Mouse (Mus musculus): ENCODE data around the gene Macf1. TPM values are rescaled to one million over a fixed set of nuclear protein-coding genes. Genes with fewer than 3 reads are reported as not detected.

The Macf1 gene
- 61.8 and 62.7 TPM in 2 replicates for polyA plus RNA-seq (2016; fragmentation: Nextera tagmentation; extraction: Ambion mirVana)

GRCm38 (mm10) chr4:123684260-123684659 is at the start of gene Macf1:
Gene Macf1, minus strand, starts transcription at chr4:123684360.
- Histone ChIP-seq H3K4me1 (peaks cover 28% of the 10 kb centered on the region), H3K36me3 (peaks cover 7% of the 10 kb centered on the region; the same call in 1 of the 2 replicates), H3K27ac (no peak within 1 kb of the TSS), H3K27me3 (replicated peaks) (no peaks in the 10 kb centered on the region), H3K4me2 (replicated peaks) (peak within 1 kb of the TSS; percentile 99), H3K9me3 (no peaks in the 10 kb centered on the region), H3K4me3 (peak within 1 kb of the TSS; percentile 87; the same call in 1 of the 2 replicates), H3K9ac (no peak within 1 kb of the TSS)
- no peak for ATAC-seq (ENCODE audit: low FRiP score, low read depth)
- WGBS = 87% methylated on average over 3 of the region's 3 CpGs

GRCm38 (mm10) chr4:123733532-123733931 is 49.4 kb upstream of the Macf1 start:
- Histone ChIP-seq H3K4me1 (no peaks in the 10 kb centered on the region), H3K9me3 (no peaks in the 10 kb centered on the region), H3K36me3 (peaks cover 43% of the 10 kb centered on the region), H3K27ac (no peak overlapping the region), H3K4me2 (replicated peaks) (no peak overlapping the region), H3K9ac (no peak overlapping the region), H3K27me3 (replicated peaks) (no peaks in the 10 kb centered on the region), H3K4me3 (no peak overlapping the region)
- WGBS = 93% methylated on average over 9 of the region's 9 CpGs
- no peak for ATAC-seq (ENCODE audit: low FRiP score, low read depth)

GRCm38 (mm10) chr4:123732921-123733320 is 48.8 kb upstream of the Macf1 start:
- H3K9me3 ChIP-seq = no peaks in the 10 kb centered on the region
- no peak overlapping the region for H3K27ac ChIP-seq
- H3K27me3 ChIP-seq (replicated peaks) = no peaks in the 10 kb centered on the region
- 79% methylated on average over 2 of the region's 2 CpGs for WGBS
- ATAC-seq (ENCODE audit: low FRiP score, low read depth) = 0 out of 2 replicates have a peak, but pooled peaks have one; percentile 29
- H3K4me3 ChIP-seq = no peak overlapping the region
- H3K9ac ChIP-seq = no peak overlapping the region
- H3K36me3 ChIP-seq = peaks cover 37% of the 10 kb centered on the region
- no peak overlapping the region for H3K4me2 ChIP-seq (replicated peaks)
- H3K4me1 ChIP-seq = no peaks in the 10 kb centered on the region

- no peak overlapping the region for H3K4me2 ChIP-seq (replicated peaks)
- no peak overlapping the region for H3K9ac ChIP-seq
- H3K27me3 ChIP-seq (replicated peaks) = no peaks in the 10 kb centered on the region
- H3K4me1 ChIP-seq = no peaks in the 10 kb centered on the region
- H3K36me3 ChIP-seq = peaks cover 32% of the 10 kb centered on the region
- 93% methylated on average over 4 of the region's 4 CpGs for WGBS
- H3K4me3 ChIP-seq = no peak overlapping the region
- ATAC-seq (ENCODE audit: low FRiP score, low read depth) = no peak
- no peaks in the 10 kb centered on the region for H3K9me3 ChIP-seq
- H3K27ac ChIP-seq = no peak overlapping the region
Measured at GRCm38 (mm10) chr4:123732163-123732910, 48.2 kb upstream of the Macf1 start.

- Histone ChIP-seq H3K4me2 (replicated peaks) (no peak overlapping the region), H3K27ac (no peak overlapping the region), H3K36me3 (no peaks in the 10 kb centered on the region), H3K9ac (no peak overlapping the region), H3K27me3 (replicated peaks) (no peaks in the 10 kb centered on the region), H3K4me1 (peaks cover 5% of the 10 kb centered on the region; the same call in 1 of the 2 replicates), H3K4me3 (no peak overlapping the region), H3K9me3 (no peaks in the 10 kb centered on the region)
- no peak for ATAC-seq (ENCODE audit: low FRiP score, low read depth)
- WGBS = 80% methylated on average over 4 of the region's 4 CpGs
Measured at GRCm38 (mm10) chr4:123721761-123722160, 37.6 kb upstream of the Macf1 start.

- Histone ChIP-seq H3K27ac (no peak overlapping the region), H3K9me3 (no peaks in the 10 kb centered on the region), H3K27me3 (replicated peaks) (no peaks in the 10 kb centered on the region), H3K4me3 (peak overlapping the region; percentile 79), H3K9ac (peak overlapping the region; percentile 86; the same call in 1 of the 2 replicates), H3K36me3 (peaks cover 15% of the 10 kb centered on the region), H3K4me2 (replicated peaks) (peak overlapping the region; percentile 83), H3K4me1 (peaks cover 7% of the 10 kb centered on the region)
- peak; percentile 65 for ATAC-seq (ENCODE audit: low FRiP score, low read depth)
- 29% methylated on average over 7 of the region's 7 CpGs for WGBS
Measured at GRCm38 (mm10) chr4:123718434-123718780, 34.2 kb upstream of the Macf1 start.

GRCm38 (mm10) chr4:123717574-123718433 is 33.6 kb upstream of the Macf1 start, which contains the start of gene Ndufs5:
Gene Ndufs5, minus strand, starts transcription at chr4:123718202.
- H3K36me3 ChIP-seq = peaks cover 15% of the 10 kb centered on the region
- H3K27ac ChIP-seq = no peak within 1 kb of the TSS
- H3K4me3 ChIP-seq = peak within 1 kb of the TSS; percentile 79

GRCm38 (mm10) chr4:123712431-123712830 is 28.3 kb upstream of the Macf1 start:
- Histone ChIP-seq H3K27ac (no peak overlapping the region), H3K9me3 (no peaks in the 10 kb centered on the region), H3K27me3 (replicated peaks) (no peaks in the 10 kb centered on the region), H3K36me3 (peaks cover 25% of the 10 kb centered on the region), H3K4me1 (peaks cover 6% of the 10 kb centered on the region), H3K9ac (no peak overlapping the region), H3K4me3 (no peak overlapping the region), H3K4me2 (replicated peaks) (no peak overlapping the region)
- 92% methylated on average over 3 of the region's 3 CpGs for WGBS
- ATAC-seq (ENCODE audit: low FRiP score, low read depth) = no peak

More at GRCm38 (mm10) chr4:123717574-123718433, 33.6 kb upstream of the Macf1 start, which contains the start of gene Ndufs5:
- peak within 1 kb of the TSS; percentile 83 for H3K4me2 ChIP-seq (replicated peaks)
- peaks cover 7% of the 10 kb centered on the region for H3K4me1 ChIP-seq
- no peaks in the 10 kb centered on the region for H3K9me3 ChIP-seq
- no peaks in the 10 kb centered on the region for H3K27me3 ChIP-seq (replicated peaks)
- H3K9ac ChIP-seq = peak within 1 kb of the TSS; percentile 86
- WGBS = under 1% methylated on average over 40 of the region's 40 CpGs
- peak; percentile 98 for ATAC-seq (ENCODE audit: low FRiP score, low read depth)

GRCm38 (mm10) chr4:123707340-123707739 is 23.2 kb upstream of the Macf1 start:
- H3K27ac ChIP-seq = no peak overlapping the region
- H3K9ac ChIP-seq = no peak overlapping the region
- H3K4me3 ChIP-seq = no peak overlapping the region
- no peaks in the 10 kb centered on the region for H3K27me3 ChIP-seq (replicated peaks)
- H3K4me1 ChIP-seq = no peaks in the 10 kb centered on the region
- H3K36me3 ChIP-seq = peaks cover 8% of the 10 kb centered on the region; the same call in 1 of the 2 replicates
- no peaks in the 10 kb centered on the region for H3K9me3 ChIP-seq
- no peak for ATAC-seq (ENCODE audit: low FRiP score, low read depth)
- 93% methylated on average over 5 of the region's 5 CpGs for WGBS
- H3K4me2 ChIP-seq (replicated peaks) = no peak overlapping the region

- Histone ChIP-seq H3K4me1 (no peaks in the 10 kb centered on the region), H3K4me2 (replicated peaks) (no peak overlapping the region), H3K4me3 (no peak overlapping the region), H3K9me3 (no peaks in the 10 kb centered on the region), H3K9ac (no peak overlapping the region), H3K36me3 (no peaks in the 10 kb centered on the region), H3K27me3 (replicated peaks) (no peaks in the 10 kb centered on the region), H3K27ac (no peak overlapping the region)
- WGBS = 89% methylated on average over 2 of the region's 2 CpGs
- no peak for ATAC-seq (ENCODE audit: low FRiP score, low read depth)
Measured at GRCm38 (mm10) chr4:123705340-123705739, 21.2 kb upstream of the Macf1 start.

- H3K27ac ChIP-seq = no peak overlapping the region
- no peak overlapping the region for H3K4me3 ChIP-seq
- no peaks in the 10 kb centered on the region for H3K36me3 ChIP-seq
- H3K4me1 ChIP-seq = no peaks in the 10 kb centered on the region
- no peaks in the 10 kb centered on the region for H3K27me3 ChIP-seq (replicated peaks)
- WGBS = 78% methylated on average over 12 of the region's 12 CpGs
- H3K9ac ChIP-seq = no peak overlapping the region
- H3K4me2 ChIP-seq (replicated peaks) = no peak overlapping the region
- ATAC-seq (ENCODE audit: low FRiP score, low read depth) = no peak
- H3K9me3 ChIP-seq = no peaks in the 10 kb centered on the region
Measured at GRCm38 (mm10) chr4:123693384-123693783, 9.2 kb upstream of the Macf1 start.

- Histone ChIP-seq H3K4me2 (replicated peaks) (no peak overlapping the region), H3K9me3 (no peaks in the 10 kb centered on the region), H3K27me3 (replicated peaks) (no peaks in the 10 kb centered on the region), H3K4me3 (no peak overlapping the region), H3K27ac (no peak overlapping the region), H3K9ac (no peak overlapping the region), H3K36me3 (no peaks in the 10 kb centered on the region), H3K4me1 (peaks cover 3% of the 10 kb centered on the region; the same call in 1 of the 2 replicates)
- no peak for ATAC-seq (ENCODE audit: low FRiP score, low read depth)
- WGBS = 83% methylated on average over 3 of the region's 3 CpGs
Measured at GRCm38 (mm10) chr4:123692071-123692470, 7.9 kb upstream of the Macf1 start.

Data from neural tube, embryonic 12.5 days (tissue).